Mouse (Mus musculus) myocyte (in vitro differentiated cells): ENCODE results near the gene Traf5.

Experiments used
- CEBPB ChIP-seq: IDR thresholded peaks from 2 replicates; pipeline ENCODE4 v1.6.1; 2011; ENCODE audit warnings: mild to moderate bottlenecking, moderate library complexity; ENCODE audit not compliant: poor library complexity, insufficient read depth, severe bottlenecking
- E2F4 ChIP-seq: IDR thresholded peaks from one replicate; pipeline ENCODE4 v1.6.1; 2011; ENCODE audit warnings: mild to moderate bottlenecking, control low read depth, moderate library complexity; ENCODE audit not compliant: insufficient read depth
- MYOG ChIP-seq, 3 experiments: IDR thresholded peaks; one replicate each; pipeline ENCODE4 v1.6.1; 2011; ENCODE audit warnings: control low read depth in 2 of 3, low read depth in 2 of 3, mild to moderate bottlenecking in 2 of 3; ENCODE audit not compliant: insufficient read length in 2 of 3, control insufficient read depth in 1 of 3, insufficient read depth in 1 of 3
- POLR2A ChIP-seq: IDR thresholded peaks from one replicate; pipeline ENCODE4 v1.6.1; 2011; ENCODE audit warnings: low read depth, mild to moderate bottlenecking, control low read depth, moderate library complexity; ENCODE audit not compliant: insufficient read length
- POLR2AphosphoS2 ChIP-seq: IDR thresholded peaks from one replicate; pipeline ENCODE4 v1.6.1; 2011; ENCODE audit warnings: low read depth, control low read depth; ENCODE audit not compliant: insufficient read length
- REST ChIP-seq: IDR thresholded peaks from one replicate; pipeline ENCODE4 v1.6.1; 2011; ENCODE audit warnings: mild to moderate bottlenecking, control low read depth, moderate library complexity; ENCODE audit not compliant: insufficient read depth, insufficient read length
- TCF12 ChIP-seq: IDR thresholded peaks from one replicate; pipeline ENCODE4 v1.6.1; 2011; ENCODE audit warnings: mild to moderate bottlenecking, control low read depth; ENCODE audit not compliant: poor library complexity, insufficient read depth, severe bottlenecking
- USF1 ChIP-seq: IDR thresholded peaks from one replicate; pipeline ENCODE4 v1.6.1; 2011; ENCODE audit warnings: low read depth, mild to moderate bottlenecking, control low read depth, moderate library complexity

DNA sequence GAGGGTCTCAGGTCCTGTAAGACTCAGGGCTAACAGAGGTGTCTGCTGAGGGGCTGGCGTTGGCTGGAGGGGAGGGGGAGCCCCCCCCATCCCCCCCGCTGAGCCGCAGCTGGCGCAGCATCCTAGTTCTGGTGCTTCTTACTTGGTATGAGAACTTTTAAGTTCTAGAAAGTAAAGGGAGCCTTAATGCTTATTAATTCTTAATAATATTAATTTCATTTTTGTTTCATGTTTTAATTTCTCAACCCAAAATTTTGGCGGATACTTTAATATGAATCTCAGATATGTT is 104.9 kb downstream of the Traf5 start:
- TF ChIP-seq POLR2A (no peak), POLR2AphosphoS2 (no peak), CEBPB (no peak), MYOG (IDR thresholded peaks at IDR 0.05; ENCODE audit: control insufficient read depth in 1 of 3, insufficient read depth in 1 of 3, insufficient read length in 2 of 3, low read depth in 2 of 3) (no peak), USF1 (no peak), TCF12 (no peak), REST (no peak), E2F4 (no peak)
